Mouse (Mus musculus): Measurements from ENCODE around the gene Rbm33. TPM values are rescaled to one million over a fixed set of nuclear protein-coding genes. Genes with fewer than 3 reads are reported as not detected.

The Rbm33 gene
- polyA plus RNA-seq, 1 experiment from 2014 or later: 21.4 TPM

DNA sequence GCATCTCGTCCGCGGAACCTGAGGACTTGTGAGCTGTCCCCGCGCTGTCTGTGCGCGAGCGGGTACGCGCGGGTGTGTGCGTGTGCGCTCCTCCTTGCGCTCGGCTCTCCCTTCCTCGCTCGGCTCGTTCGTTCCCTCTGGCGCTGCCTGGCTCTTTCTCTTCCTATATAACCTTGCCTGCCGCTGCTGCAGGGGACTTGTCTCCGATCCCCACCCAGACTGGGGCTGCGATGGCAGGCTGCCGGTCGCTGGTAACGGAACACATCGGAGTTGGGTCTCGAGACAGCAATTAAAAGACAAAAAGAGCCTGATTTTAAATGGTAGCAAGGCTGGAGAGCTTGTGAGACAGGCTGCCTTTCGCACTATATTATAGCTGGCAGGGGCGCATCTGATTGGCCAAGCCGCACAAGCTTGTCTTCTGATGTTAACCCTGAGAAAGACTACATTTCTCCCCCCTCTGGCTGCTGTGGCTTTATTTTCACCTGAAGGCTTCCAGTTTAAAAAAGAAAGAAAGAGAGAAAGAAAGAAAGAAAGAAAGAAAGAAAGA lies 149.9 kb downstream of the Rbm33 start, which contains the start of gene Shh:
Shh (minus strand) TSS at position 497 of the 547 bp plus-strand sequence.
- H3K27ac ChIP-seq (ENCODE audit: low read depth, low read length): peak within 1 kb of the TSS; percentile 70
- no peaks in the 10 kb centered on the region for H3K36me3 ChIP-seq (ENCODE audit: control insufficient read depth, insufficient read depth, low read length)
- H3K4me1 ChIP-seq (ENCODE audit: control insufficient read depth, insufficient read depth, low read length): 0 out of 2 replicates have a peak, but pooled peaks cover 7% of the 10 kb centered on the region
- peak within 1 kb of the TSS; percentile 58 for H3K9ac ChIP-seq (ENCODE audit: low read length)
- no peaks in the 10 kb centered on the region for H3K9me3 ChIP-seq (replicated peaks; ENCODE audit: control insufficient read depth, low read length)
- peak within 1 kb of the TSS; percentile 72 for H3K4me2 ChIP-seq (ENCODE audit: low read length)
- H3K27me3 ChIP-seq (replicated peaks; ENCODE audit: control insufficient read depth, insufficient read depth, low read length): peaks cover 73% of the 10 kb centered on the region
- ATAC-seq: peak; percentile 72
- H3K4me3 ChIP-seq (ENCODE audit: low read depth, low read length): peak within 1 kb of the TSS; percentile 42
- 1% methylated on average over 31 of the region's 31 CpGs for WGBS
- peak; percentile 71 for DNase-seq (ENCODE audit: low spot score)

Other genes starting within 250 kb of the Rbm33 start
- 81.8 and 85.6 TPM in 2 replicates for gene Insig1, start 245.8 kb upstream of the Rbm33 start, polyA plus RNA-seq (2014; fragmentation: Nextera tagmentation; extraction: Ambion mirVana)
- gene En2, start 151.4 kb upstream of the Rbm33 start, polyA plus RNA-seq (2014; fragmentation: Nextera tagmentation; extraction: Ambion mirVana): not detected in 2 replicates
- 1.1 TPM in 2 replicates for gene Cnpy1, start 71.3 kb upstream of the Rbm33 start, polyA plus RNA-seq (2014; fragmentation: Nextera tagmentation; extraction: Ambion mirVana)
- gene Shh, start 150.1 kb downstream of the Rbm33 start, polyA plus RNA-seq (2014; fragmentation: Nextera tagmentation; extraction: Ambion mirVana): 0.70 and 0.84 TPM in 2 replicates